Mouse (Mus musculus) embryonic facial prominence, embryonic 14.5 days (tissue): ENCODE results near the gene Ptgir. TPM values are rescaled to one million over a fixed set of nuclear protein-coding genes. Genes with fewer than 3 reads are reported as not detected.

Experiments used
- ATAC-seq: fragments of 200-750 bp; cut with Nextera tagmentation; 2 replicates; pipeline ENCODE4 v1.8.0; 2017; ENCODE audit warnings: low read depth, moderate number of reproducible peaks, moderate TSS enrichment
- DNase-seq: peaks from one replicate; pipeline ENCODE4 v3.0.0-alpha.2; 2015; ENCODE audit warnings: low spot score
- H3K27ac ChIP-seq: fragments of 300-500 bp; sonication (generic); replicated peaks from 2 replicates; pipeline ENCODE4 v1.5.1; 2014; ENCODE audit warnings: low read depth, mild to moderate bottlenecking, low read length, moderate library complexity
- H3K27me3 ChIP-seq: fragments of 300-500 bp; sonication (generic); replicated peaks from 2 replicates; pipeline ENCODE4 v1.6.1; 2014; ENCODE audit warnings: low read length; ENCODE audit not compliant: control insufficient read depth, insufficient read depth
- H3K36me3 ChIP-seq: fragments of 300-500 bp; sonication (generic); 2 replicates; pipeline ENCODE4 v1.6.1; 2014; ENCODE audit warnings: low read length, mixed read lengths; ENCODE audit not compliant: control insufficient read depth, insufficient read depth
- H3K4me1 ChIP-seq: fragments of 300-500 bp; sonication (generic); 2 replicates; pipeline ENCODE4 v1.6.1; 2014; ENCODE audit warnings: antibody characterized with exemption, low read length; ENCODE audit not compliant: control insufficient read depth, insufficient read depth
- H3K4me2 ChIP-seq: fragments of 300-500 bp; sonication (generic); 2 replicates; pipeline ENCODE4 v1.6.1; 2014; ENCODE audit warnings: low read depth, mild to moderate bottlenecking, low read length, moderate library complexity, mixed read lengths
- H3K4me3 ChIP-seq: fragments of 300-500 bp; sonication (generic); 2 replicates; pipeline ENCODE4 v1.5.1; 2014; ENCODE audit warnings: low read depth, mild to moderate bottlenecking, low read length
- H3K9ac ChIP-seq: fragments of 300-500 bp; sonication (generic); 2 replicates; pipeline ENCODE4 v1.6.1; 2014; ENCODE audit warnings: low read depth, mild to moderate bottlenecking, low read length, moderate library complexity, mixed read lengths
- H3K9me3 ChIP-seq: fragments of 300-500 bp; sonication (generic); 2 replicates; pipeline ENCODE4 v1.6.1; 2016; ENCODE audit warnings: low read length; ENCODE audit not compliant: control insufficient read depth
- WGBS: fragments of 180-500 bp; shearing (Covaris S2); extraction: QIAGEN DNeasy Blood & Tissue Kit; methylation state at CpG from one replicate; pipeline ENCODE4 v1.1.7; 2014; 5-methylcytosine and 5-hydroxymethylcytosine counted together
- polyA plus RNA-seq: library from polyadenylated mRNA; unstranded; fragments of >200 nt; fragmentation: Nextera tagmentation; extraction: Ambion mirVana; gene quantifications from 2 replicates; pipeline ENCODE4 v1.2.1, GENCODE M21; 2014

The Ptgir gene
- polyA plus RNA-seq, 1 experiment from 2014 or later, result 1.9 TPM

GRCm38 (mm10) chr7:16920150-16920579, 13.9 kb downstream of the Ptgir start:
- Histone ChIP-seq H3K4me1 (peaks cover 38% of the 10 kb centered on the region), H3K36me3 (peaks cover 50% of the 10 kb centered on the region), H3K27ac (peak overlapping the region; percentile 39), H3K27me3 (no peaks in the 10 kb centered on the region), H3K4me3 (peak overlapping the region; percentile 8; the same call in 1 of the 2 replicates), H3K9me3 (no peaks in the 10 kb centered on the region), H3K4me2 (peak overlapping the region; percentile 17), H3K9ac (peak overlapping the region; percentile 45; the same call in 1 of the 2 replicates)
- WGBS, result 68% methylated on average over 7 of the region's 7 CpGs
- no peak for ATAC-seq
- DNase-seq, result no peak

- H3K4me2 ChIP-seq, result peak overlapping the region; percentile 92
- peak overlapping the region; percentile 96 for H3K27ac ChIP-seq
- WGBS, result 29% methylated on average over 18 of the region's 21 CpGs
- ATAC-seq (no peak), DNase-seq (peak; percentile 72)
- H3K36me3 ChIP-seq, result peaks cover 40% of the 10 kb centered on the region
- no peaks in the 10 kb centered on the region for H3K27me3 ChIP-seq
- peaks cover 38% of the 10 kb centered on the region for H3K4me1 ChIP-seq
- H3K4me3 ChIP-seq, result peak overlapping the region; percentile 99
- H3K9ac ChIP-seq, result peak overlapping the region; percentile 97
- H3K9me3 ChIP-seq, result no peaks in the 10 kb centered on the region
These were observed 14.8 kb downstream of the Ptgir start for GRCm38 (mm10) chr7:16920818-16921791.

- DNase-seq (no peak), ATAC-seq (no peak)
- WGBS, result 16% methylated on average over 5 of the region's 6 CpGs
- Histone ChIP-seq H3K4me3 (peak overlapping the region; percentile 99), H3K36me3 (peaks cover 32% of the 10 kb centered on the region), H3K4me2 (peak overlapping the region; percentile 92), H3K9me3 (no peaks in the 10 kb centered on the region), H3K9ac (peak overlapping the region; percentile 97), H3K4me1 (peaks cover 38% of the 10 kb centered on the region), H3K27ac (peak overlapping the region; percentile 96), H3K27me3 (no peaks in the 10 kb centered on the region)
These were observed 15.6 kb downstream of the Ptgir start for GRCm38 (mm10) chr7:16921881-16922335.

GRCm38 (mm10) chr7:16922360-16922973, 16.2 kb downstream of the Ptgir start:
- H3K27ac ChIP-seq, result peak overlapping the region; percentile 96

GRCm38 (mm10) chr7:16923283-16924036, 17.2 kb downstream of the Ptgir start:
- no peaks in the 10 kb centered on the region for H3K9me3 ChIP-seq
- DNase-seq, result no peak
- H3K4me1 ChIP-seq, result peaks cover 38% of the 10 kb centered on the region
- under 1% methylated on average over 28 of the region's 57 CpGs for WGBS
- no peak for ATAC-seq
- H3K4me3 ChIP-seq, result peak overlapping the region; percentile 99
- peaks cover 17% of the 10 kb centered on the region for H3K36me3 ChIP-seq
- H3K27me3 ChIP-seq, result no peaks in the 10 kb centered on the region
- H3K4me2 ChIP-seq, result peak overlapping the region; percentile 92
- peak overlapping the region; percentile 96 for H3K27ac ChIP-seq
- peak overlapping the region; percentile 97 for H3K9ac ChIP-seq

More at GRCm38 (mm10) chr7:16922360-16922973, 16.2 kb downstream of the Ptgir start:
- Histone ChIP-seq H3K4me2 (peak overlapping the region; percentile 92), H3K9me3 (no peaks in the 10 kb centered on the region), H3K4me1 (peaks cover 38% of the 10 kb centered on the region), H3K9ac (peak overlapping the region; percentile 97), H3K4me3 (peak overlapping the region; percentile 99), H3K36me3 (peaks cover 27% of the 10 kb centered on the region), H3K27me3 (no peaks in the 10 kb centered on the region)
- ATAC-seq, result no peak
- DNase-seq, result no peak
- WGBS, result 37% methylated on average over 9 of the region's 10 CpGs

GRCm38 (mm10) chr7:16924037-16924834, 17.9 kb downstream of the Ptgir start, which contains the start of gene Calm3:
Calm3 (minus strand) TSS chr7:16924114.
- no peaks in the 10 kb centered on the region for H3K27me3 ChIP-seq

GRCm38 (mm10) chr7:16928341-16928740, 22.1 kb downstream of the Ptgir start:
- no peak overlapping the region for H3K4me2 ChIP-seq
- WGBS, result 39% methylated on average over 2 of the region's 2 CpGs
- no peaks in the 10 kb centered on the region for H3K9me3 ChIP-seq
- ATAC-seq (no peak), DNase-seq (no peak)
- H3K27me3 ChIP-seq, result no peaks in the 10 kb centered on the region
- no peaks in the 10 kb centered on the region for H3K36me3 ChIP-seq
- H3K9ac ChIP-seq, result no peak overlapping the region
- no peaks in the 10 kb centered on the region for H3K4me1 ChIP-seq
- H3K27ac ChIP-seq, result no peak overlapping the region
- no peak overlapping the region for H3K4me3 ChIP-seq

More at GRCm38 (mm10) chr7:16924037-16924834, 17.9 kb downstream of the Ptgir start, which contains the start of gene Calm3:
- DNase-seq (peak; percentile 100), ATAC-seq (peak; percentile 95)
- 2% methylated on average over 44 of the region's 64 CpGs for WGBS
- Histone ChIP-seq H3K9me3 (no peaks in the 10 kb centered on the region), H3K9ac (peak within 1 kb of the TSS; percentile 97), H3K4me2 (peak within 1 kb of the TSS; percentile 92), H3K4me1 (peaks cover 35% of the 10 kb centered on the region), H3K36me3 (peaks cover 9% of the 10 kb centered on the region; the same call in 1 of the 2 replicates), H3K4me3 (peak within 1 kb of the TSS; percentile 99), H3K27ac (peak within 1 kb of the TSS; percentile 96)
